Mouse (Mus musculus) forebrain, embryonic 11.5 days (tissue): ENCODE data around the gene Xylt1. TPM values are rescaled to one million over a fixed set of nuclear protein-coding genes. Genes with fewer than 3 reads are reported as not detected.

ENCODE experiments used
- ATAC-seq: fragments of 200-750 bp; cut with Nextera tagmentation; replicated peaks from 2 replicates; pipeline ENCODE4 v1.8.0; 2017; ENCODE audit warnings: moderate TSS enrichment; ENCODE audit not compliant: low FRiP score
- DNase-seq: peaks from one replicate; pipeline ENCODE4 v3.0.0-alpha.2; 2017; ENCODE audit warnings: low spot score
- H3K27ac ChIP-seq: fragments of 300-500 bp; sonication (generic); 2 replicates; pipeline ENCODE4 v1.5.1; 2014; ENCODE audit warnings: low read depth, low read length
- H3K27me3 ChIP-seq: fragments of 300-500 bp; sonication (generic); 2 replicates; pipeline ENCODE4 v1.6.1; 2014; ENCODE audit warnings: mild to moderate bottlenecking, low read length, mixed read lengths; ENCODE audit not compliant: control insufficient read depth, insufficient read depth
- H3K36me3 ChIP-seq: fragments of 300-500 bp; sonication (generic); 2 replicates; pipeline ENCODE4 v1.6.1; 2014; ENCODE audit warnings: mild to moderate bottlenecking, low read length, moderate library complexity, mixed read lengths; ENCODE audit not compliant: control insufficient read depth, insufficient read depth
- H3K4me1 ChIP-seq: fragments of 300-500 bp; sonication (generic); replicated peaks from 2 replicates; pipeline ENCODE4 v1.6.1; 2014; ENCODE audit warnings: low read length, mixed read lengths; ENCODE audit not compliant: control insufficient read depth, insufficient read depth
- H3K4me2 ChIP-seq: fragments of 300-500 bp; sonication (generic); 2 replicates; pipeline ENCODE4 v1.6.1; 2014; ENCODE audit warnings: low read depth, mild to moderate bottlenecking, low read length, moderate library complexity, mixed read lengths; ENCODE audit not compliant: severe bottlenecking
- H3K4me3 ChIP-seq: fragments of 300-500 bp; sonication (generic); 2 replicates; pipeline ENCODE4 v1.5.1; 2014; ENCODE audit warnings: low read depth, low read length
- H3K9ac ChIP-seq: fragments of 300-500 bp; sonication (generic); 2 replicates; pipeline ENCODE4 v1.6.1; 2014; ENCODE audit warnings: low read length
- H3K9me3 ChIP-seq: fragments of 300-500 bp; sonication (generic); 2 replicates; pipeline ENCODE4 v1.6.1; 2016; ENCODE audit warnings: low read length, mixed read lengths; ENCODE audit not compliant: control insufficient read depth
- WGBS: fragments of 180-500 bp; shearing (Covaris S2); extraction: QIAGEN DNeasy Blood & Tissue Kit; methylation state at CpG from one replicate; pipeline ENCODE4 v1.1.7; 2014; 5-methylcytosine and 5-hydroxymethylcytosine counted together
- polyA plus RNA-seq: library from polyadenylated mRNA; unstranded; fragments of >200 nt; fragmentation: Nextera tagmentation; extraction: Ambion mirVana; gene quantifications from 2 replicates; pipeline ENCODE4 v1.2.1, GENCODE M21; 2014

Xylt1 gene
- polyA plus RNA-seq, 1 experiment from 2014 or later: 4.6 TPM

DNA sequence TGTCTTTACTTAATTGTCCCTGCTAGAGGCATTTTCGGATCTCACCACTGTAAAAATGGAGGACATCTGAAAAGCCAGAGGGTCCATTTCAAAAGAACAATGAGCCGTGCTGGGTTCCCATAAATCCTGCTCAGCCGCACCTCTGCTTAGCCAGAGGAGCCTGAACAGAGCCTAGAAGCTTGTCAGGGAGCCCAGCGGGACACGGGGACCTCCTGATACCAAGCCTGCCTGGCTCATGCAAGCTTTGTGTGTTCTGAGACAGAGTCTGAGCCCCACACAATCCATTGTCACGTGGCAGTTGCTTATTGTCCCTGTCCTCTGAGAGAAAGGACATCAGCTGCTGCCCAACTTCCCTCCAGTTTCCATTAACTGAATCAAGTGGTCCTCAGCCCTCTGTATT is 229.7 kb downstream of the Xylt1 start:
- peaks cover 6% of the 10 kb centered on the region; the same call in 1 of the 2 replicates for H3K4me1 ChIP-seq
- ATAC-seq: no peak; the same call in 1 of the 2 replicates
- H3K9me3 ChIP-seq: no peaks in the 10 kb centered on the region
- H3K27ac ChIP-seq: peak overlapping the region; percentile 31; the same call in 1 of the 2 replicates
- no peaks in the 10 kb centered on the region for H3K27me3 ChIP-seq
- no peaks in the 10 kb centered on the region for H3K36me3 ChIP-seq
- no peak overlapping the region for H3K9ac ChIP-seq
- 35% methylated on average over 6 of the region's 6 CpGs for WGBS
- H3K4me3 ChIP-seq: no peak overlapping the region
- DNase-seq: no peak
- no peak overlapping the region for H3K4me2 ChIP-seq

DNA sequence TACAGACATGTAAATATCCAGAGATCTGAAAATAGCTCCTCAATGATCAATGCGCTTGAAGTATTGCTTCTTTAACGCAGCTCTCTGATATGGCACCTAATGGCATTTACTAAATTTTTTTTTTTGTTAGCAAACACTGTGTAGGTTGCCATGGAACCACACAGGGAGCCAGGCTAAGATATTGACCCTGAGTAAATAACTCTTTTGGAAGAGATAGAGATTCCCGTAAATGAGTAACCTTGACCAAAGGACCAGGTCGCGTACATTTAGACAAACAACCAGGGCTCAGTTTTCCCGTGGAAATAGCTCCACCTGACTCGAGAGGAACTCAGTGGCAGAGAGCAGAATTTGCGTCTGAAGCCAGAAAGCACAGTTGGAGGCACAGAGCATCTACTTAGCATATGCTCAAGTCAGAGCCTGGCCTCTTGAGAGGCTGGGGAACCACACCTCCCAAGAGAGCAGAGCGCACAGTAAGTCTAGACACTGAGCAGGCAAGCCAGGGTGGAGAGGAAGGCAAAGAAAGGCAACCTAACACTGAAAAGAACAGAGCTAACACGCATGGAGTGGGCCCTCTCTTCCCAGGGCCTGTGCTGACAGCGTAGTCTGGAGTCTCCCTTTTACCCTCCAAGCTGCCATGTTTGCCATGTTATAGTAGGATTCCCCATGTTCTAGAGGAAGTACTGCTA is 232.2 kb downstream of the Xylt1 start:
- H3K27ac ChIP-seq: no peak overlapping the region
- H3K27me3 ChIP-seq: no peaks in the 10 kb centered on the region
- no peak for DNase-seq
- no peaks in the 10 kb centered on the region for H3K9me3 ChIP-seq
- no peak overlapping the region for H3K9ac ChIP-seq
- H3K4me3 ChIP-seq: no peak overlapping the region
- no peak for ATAC-seq
- 73% methylated on average over 11 of the region's 11 CpGs for WGBS
- H3K4me2 ChIP-seq: no peak overlapping the region
- no peaks in the 10 kb centered on the region for H3K36me3 ChIP-seq
- H3K4me1 ChIP-seq: peaks cover 11% of the 10 kb centered on the region

DNA sequence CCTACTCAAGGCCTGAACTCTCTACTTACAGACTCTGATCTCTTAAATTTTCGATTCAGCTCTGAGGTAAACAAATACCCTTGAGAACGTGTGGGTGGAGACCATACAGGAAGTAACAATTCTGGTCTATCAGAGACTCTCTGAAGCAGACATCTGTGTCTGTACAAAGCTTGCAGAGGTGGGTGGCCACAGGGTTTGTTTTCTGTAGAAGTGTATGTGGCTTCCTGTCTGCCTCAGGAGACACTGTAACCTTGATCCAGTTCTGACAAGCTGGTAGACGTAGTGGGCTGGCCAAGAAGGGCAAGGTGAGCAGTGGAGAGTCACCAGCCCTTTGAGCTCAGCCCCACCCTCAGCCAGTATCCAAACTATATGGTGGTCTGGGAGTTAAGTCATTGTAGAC is 233.0 kb downstream of the Xylt1 start:
- H3K4me1 ChIP-seq: peaks cover 15% of the 10 kb centered on the region
- no peak overlapping the region for H3K9ac ChIP-seq
- no peak overlapping the region for H3K4me2 ChIP-seq
- H3K4me3 ChIP-seq: no peak overlapping the region
- DNase-seq (no peak), ATAC-seq (no peak)
- no peaks in the 10 kb centered on the region for H3K36me3 ChIP-seq
- 75% methylated on average over 3 of the region's 3 CpGs for WGBS
- H3K9me3 ChIP-seq: no peaks in the 10 kb centered on the region
- no peak overlapping the region for H3K27ac ChIP-seq
- H3K27me3 ChIP-seq: no peaks in the 10 kb centered on the region

DNA sequence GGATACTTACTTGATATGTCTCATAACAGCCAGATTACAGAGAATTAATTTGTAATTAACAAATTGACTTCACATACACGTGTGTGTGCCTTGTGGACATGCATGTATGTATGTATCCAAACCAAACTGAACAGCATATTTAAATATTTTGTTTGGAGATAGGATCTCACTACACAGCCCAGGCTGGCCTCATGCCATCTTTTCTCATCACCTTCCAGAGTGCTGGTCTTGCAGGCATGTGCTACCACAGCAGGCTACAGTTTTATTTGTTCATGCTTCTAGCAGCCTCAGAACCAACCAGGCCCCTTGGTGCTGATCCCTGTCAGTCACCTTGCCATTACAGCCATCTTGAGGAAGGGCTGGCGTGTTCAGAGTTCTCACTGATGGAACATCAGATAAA is 233.6 kb downstream of the Xylt1 start:
- H3K9me3 ChIP-seq: no peaks in the 10 kb centered on the region
- no peaks in the 10 kb centered on the region for H3K36me3 ChIP-seq
- peaks cover 20% of the 10 kb centered on the region for H3K4me1 ChIP-seq
- no peaks in the 10 kb centered on the region for H3K27me3 ChIP-seq
- no peak overlapping the region for H3K4me3 ChIP-seq
- H3K27ac ChIP-seq: no peak overlapping the region
- H3K9ac ChIP-seq: no peak overlapping the region
- no peak for ATAC-seq
- no peak overlapping the region for H3K4me2 ChIP-seq
- no peak for DNase-seq
- WGBS: 87% methylated on average over 2 of the region's 2 CpGs

DNA sequence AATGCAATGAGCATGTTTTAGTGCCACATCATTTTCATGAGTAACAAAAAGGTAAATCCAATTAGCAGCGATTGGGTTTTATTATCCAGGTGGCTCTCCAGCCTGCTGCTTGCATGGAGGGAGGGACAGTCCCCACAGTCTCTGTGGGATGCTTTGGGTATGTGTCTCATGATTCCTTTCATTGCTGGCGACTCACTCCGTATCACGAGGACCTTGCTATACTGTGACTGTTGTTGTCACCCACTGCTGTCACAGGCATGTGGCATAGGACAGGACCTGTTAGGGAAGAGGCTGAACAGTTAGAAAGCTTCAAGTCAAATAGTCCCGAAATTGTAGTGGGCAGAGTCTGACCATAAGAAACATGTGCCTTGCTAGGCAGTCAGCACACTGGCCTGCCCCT is 234.1 kb downstream of the Xylt1 start:
- H3K27me3 ChIP-seq: no peaks in the 10 kb centered on the region
- H3K4me1 ChIP-seq: peaks cover 25% of the 10 kb centered on the region
- no peaks in the 10 kb centered on the region for H3K36me3 ChIP-seq
- H3K9me3 ChIP-seq: no peaks in the 10 kb centered on the region
- ATAC-seq (no peak), DNase-seq (no peak)
- H3K4me2 ChIP-seq: no peak overlapping the region
- WGBS: 72% methylated on average over 5 of the region's 5 CpGs
- H3K9ac ChIP-seq: no peak overlapping the region
- H3K4me3 ChIP-seq: no peak overlapping the region
- no peak overlapping the region for H3K27ac ChIP-seq

DNA sequence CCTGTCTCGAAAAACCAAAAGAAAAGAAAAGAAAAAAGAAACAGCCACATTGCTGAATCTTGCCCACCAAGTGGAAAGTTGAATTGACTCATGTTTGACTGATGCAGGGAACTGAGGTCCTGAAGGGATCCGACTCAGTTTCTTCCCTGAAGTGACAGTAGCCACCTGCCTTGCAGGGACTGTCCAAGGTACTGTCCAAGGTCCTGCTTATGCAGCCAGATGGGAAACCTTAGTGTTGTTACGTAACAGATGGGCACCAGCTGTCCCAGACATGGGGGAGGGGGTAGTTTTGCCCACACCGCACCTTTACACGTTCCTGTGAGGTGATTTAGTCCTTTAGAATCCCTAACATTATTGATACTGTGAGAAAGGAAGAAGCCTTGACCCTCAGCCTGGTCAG is 235.5 kb downstream of the Xylt1 start:
- WGBS: 80% methylated on average over 5 of the region's 5 CpGs
- no peak overlapping the region for H3K9ac ChIP-seq
- no peaks in the 10 kb centered on the region for H3K36me3 ChIP-seq
- H3K27me3 ChIP-seq: no peaks in the 10 kb centered on the region
- no peak for ATAC-seq
- H3K27ac ChIP-seq: no peak overlapping the region
- H3K9me3 ChIP-seq: no peaks in the 10 kb centered on the region
- DNase-seq: no peak
- H3K4me3 ChIP-seq: no peak overlapping the region
- H3K4me2 ChIP-seq: no peak overlapping the region
- peaks cover 26% of the 10 kb centered on the region for H3K4me1 ChIP-seq

DNA sequence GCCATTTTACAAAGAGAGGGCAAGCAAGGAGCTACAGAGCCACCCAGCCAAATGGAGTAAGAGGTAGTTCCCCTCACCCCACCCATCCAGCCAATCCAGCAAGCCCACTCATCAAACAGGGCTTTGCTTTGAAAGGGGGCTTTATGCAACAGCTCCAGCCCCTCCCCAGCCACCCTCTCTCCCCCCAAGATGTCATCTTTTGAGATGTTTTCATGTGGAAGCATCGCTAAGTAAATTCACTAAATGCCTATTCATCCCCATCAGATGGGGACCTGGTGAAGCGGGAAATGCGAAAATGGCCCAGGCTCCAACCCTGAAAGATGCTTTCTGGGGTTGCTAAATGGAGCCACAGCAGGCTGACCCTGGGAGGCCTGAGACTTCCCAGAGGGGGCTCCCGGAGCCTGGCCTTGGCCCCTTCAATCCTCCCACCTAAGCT is 238.0 kb downstream of the Xylt1 start:
- H3K4me2 ChIP-seq: peak overlapping the region; percentile 9; the same call in 1 of the 2 replicates
- DNase-seq (peak; percentile 88), ATAC-seq (peak; percentile 92)
- H3K9ac ChIP-seq: no peak overlapping the region
- no peaks in the 10 kb centered on the region for H3K27me3 ChIP-seq
- peak overlapping the region; percentile 82 for H3K27ac ChIP-seq
- H3K4me1 ChIP-seq: peaks cover 26% of the 10 kb centered on the region
- H3K4me3 ChIP-seq: no peak overlapping the region
- no peaks in the 10 kb centered on the region for H3K36me3 ChIP-seq
- H3K9me3 ChIP-seq: no peaks in the 10 kb centered on the region
- WGBS: 6% methylated on average over 4 of the region's 4 CpGs

DNA sequence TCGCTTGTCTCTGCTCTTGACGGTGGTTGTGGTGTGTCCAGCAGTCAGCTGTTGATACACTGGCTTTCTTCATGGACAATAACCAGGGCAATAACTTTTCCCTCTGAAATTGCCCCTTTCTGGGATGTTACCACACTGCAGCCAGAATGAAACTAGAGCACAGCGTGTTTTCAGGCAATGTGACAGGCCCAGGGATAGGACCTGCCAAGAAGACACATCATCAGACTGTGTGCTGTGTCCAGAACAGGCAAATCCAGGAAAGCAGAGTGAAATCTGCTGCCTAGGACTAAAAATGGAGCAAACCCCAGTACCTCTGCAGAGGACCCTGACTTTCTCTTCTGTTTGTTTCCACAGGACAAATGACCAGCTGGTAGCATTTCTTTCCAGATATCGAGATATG is 240.8 kb downstream of the Xylt1 start:
- no peak overlapping the region for H3K4me2 ChIP-seq
- H3K36me3 ChIP-seq: no peaks in the 10 kb centered on the region
- 88% methylated on average over 4 of the region's 4 CpGs for WGBS
- no peaks in the 10 kb centered on the region for H3K27me3 ChIP-seq
- ATAC-seq (no peak), DNase-seq (no peak)
- H3K4me3 ChIP-seq: no peak overlapping the region
- no peak overlapping the region for H3K9ac ChIP-seq
- H3K9me3 ChIP-seq: no peaks in the 10 kb centered on the region
- H3K4me1 ChIP-seq: peaks cover 26% of the 10 kb centered on the region
- H3K27ac ChIP-seq: no peak overlapping the region

DNA sequence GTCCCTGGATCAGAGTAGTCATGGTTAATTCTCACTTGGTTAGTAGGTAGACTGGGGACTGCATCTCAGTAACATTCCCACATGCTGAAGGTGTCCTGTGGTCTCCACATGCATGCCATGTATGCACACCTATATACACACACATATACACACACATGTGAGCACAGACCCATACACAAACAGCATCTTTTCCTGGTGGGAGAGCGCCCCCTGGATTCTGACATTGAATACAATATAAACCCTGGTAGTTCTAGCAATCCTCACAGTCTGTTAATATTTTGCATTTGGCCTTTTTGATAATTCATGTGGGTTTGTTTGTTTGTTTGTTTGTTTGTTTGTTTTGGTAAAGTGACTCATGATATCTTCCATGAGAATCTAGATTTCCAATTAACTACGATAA is 242.0 kb downstream of the Xylt1 start:
- no peak for ATAC-seq
- H3K9ac ChIP-seq: no peak overlapping the region
- H3K9me3 ChIP-seq: no peaks in the 10 kb centered on the region
- peaks cover 22% of the 10 kb centered on the region for H3K4me1 ChIP-seq
- H3K4me2 ChIP-seq: no peak overlapping the region
- H3K4me3 ChIP-seq: no peak overlapping the region
- no peaks in the 10 kb centered on the region for H3K36me3 ChIP-seq
- no peak overlapping the region for H3K27ac ChIP-seq
- DNase-seq: no peak
- WGBS: 80% methylated on average over 2 of the region's 2 CpGs
- no peaks in the 10 kb centered on the region for H3K27me3 ChIP-seq
